Mouse (Mus musculus) left cerebral cortex, postnatal 36 days (tissue): ENCODE data around the gene Rims4. TPM values are rescaled to one million over a fixed set of nuclear protein-coding genes. Genes with fewer than 3 reads are reported as not detected.

Source experiments
- DNase-seq, 2 experiments: peaks; one replicate each; pipeline ENCODE4 v3.0.0; 2021 to 2022; ENCODE audit warnings: low spot score in 2 of 2, mixed read lengths in 1 of 2
- intact Hi-C: fragments of 180-260 bp; cut with DNase I; formaldehyde crosslinking; loops from one replicate; pipeline ENCODE4 v1.15.1; 2025
- total RNA-seq, 2 experiments: library from RNA; stranded (reverse); gene quantifications; 2 replicates each; pipeline ENCODE4 v1.2.3; 2021

Rims4 gene
- total RNA-seq, 2 experiments from 2014 or later = 86.6 to 94.5 TPM

GRCm38 (mm10) chr2:163876830-163877498, 41.5 kb downstream of the Rims4 start:
- intact Hi-C loops = no loop called here
- DNase-seq = peak; percentile 56

GRCm38 (mm10) chr2:163875484-163875883, 43.0 kb downstream of the Rims4 start:
- intact Hi-C loops = loop anchor here (2.0 kb wide), 1 partner anchor 43 kb away; the partner anchor contains the start of gene Rims4
- peak in 1 of 2 experiments; percentile 31 for DNase-seq

- intact Hi-C loops = loop anchor here (2.0 kb wide), 1 partner anchor 44 kb away; the partner anchor contains the start of gene Rims4
- DNase-seq = no peak
Measured at GRCm38 (mm10) chr2:163874877-163875276, 43.6 kb downstream of the Rims4 start.

- intact Hi-C loops = no loop called here
- no peak for DNase-seq
Measured at GRCm38 (mm10) chr2:163871906-163872305, 46.6 kb downstream of the Rims4 start.

GRCm38 (mm10) chr2:163871266-163871665, 47.2 kb downstream of the Rims4 start:
- intact Hi-C loops = no loop called here
- DNase-seq = no peak

GRCm38 (mm10) chr2:163869783-163870182, 48.7 kb downstream of the Rims4 start:
- no peak for DNase-seq
- intact Hi-C loops = no loop called here

GRCm38 (mm10) chr2:163866061-163866460, 52.4 kb downstream of the Rims4 start:
- DNase-seq = no peak
- intact Hi-C loops = no loop called here

- intact Hi-C loops = no loop called here
- no peak for DNase-seq
Measured at GRCm38 (mm10) chr2:163865311-163865710, 53.2 kb downstream of the Rims4 start.

GRCm38 (mm10) chr2:163858254-163858947, 60.1 kb downstream of the Rims4 start:
- intact Hi-C loops = loop anchor here (5.0 kb wide), 2 partner anchors 94 to 109 kb away; no protein-coding TSS in a partner anchor
- DNase-seq = peak; percentile 43 to 69

- DNase-seq = no peak
- intact Hi-C loops = loop anchor here (5.0 kb wide), 2 partner anchors 95 to 110 kb away; no protein-coding TSS in a partner anchor
Measured at GRCm38 (mm10) chr2:163857233-163857632, 61.2 kb downstream of the Rims4 start.

GRCm38 (mm10) chr2:163853461-163853901, 65.0 kb downstream of the Rims4 start, which contains the start of gene Kcnk15:
Gene Kcnk15 (plus strand): TSS chr2:163853651.
- intact Hi-C loops = no loop called here
- no peak for DNase-seq

GRCm38 (mm10) chr2:163842043-163842442, 76.4 kb downstream of the Rims4 start:
- DNase-seq = no peak
- intact Hi-C loops = no loop called here

GRCm38 (mm10) chr2:163839519-163839918, 79.0 kb downstream of the Rims4 start:
- intact Hi-C loops = no loop called here
- DNase-seq = no peak

GRCm38 (mm10) chr2:163838043-163838442, 80.4 kb downstream of the Rims4 start:
- intact Hi-C loops = no loop called here
- peak; percentile 74 to 78 for DNase-seq

GRCm38 (mm10) chr2:163831163-163831562, 87.3 kb downstream of the Rims4 start:
- DNase-seq = no peak
- intact Hi-C loops = no loop called here

- DNase-seq = no peak
- intact Hi-C loops = loop anchor here (10.0 kb wide), 1 partner anchor 292 kb away; no protein-coding TSS in a partner anchor
Measured at GRCm38 (mm10) chr2:163826494-163826893, 92.0 kb downstream of the Rims4 start.

GRCm38 (mm10) chr2:163825861-163826260, 92.6 kb downstream of the Rims4 start:
- intact Hi-C loops = loop anchor here (10.0 kb wide), 1 partner anchor 291 kb away; no protein-coding TSS in a partner anchor
- DNase-seq = no peak

GRCm38 (mm10) chr2:163823771-163824170, 94.7 kb downstream of the Rims4 start:
- intact Hi-C loops = loop anchor here (10.0 kb wide), 1 partner anchor 289 kb away; no protein-coding TSS in a partner anchor
- DNase-seq = no peak

- DNase-seq = peak; percentile 17 to 27
- intact Hi-C loops = loop anchor here (10.0 kb wide), 1 partner anchor 288 kb away; no protein-coding TSS in a partner anchor
Measured at GRCm38 (mm10) chr2:163823248-163823647, 95.2 kb downstream of the Rims4 start.

GRCm38 (mm10) chr2:163820607-163821006, 97.9 kb downstream of the Rims4 start, which contains the start of gene Ccn5:
Gene Ccn5 (plus strand): TSS chr2:163820861.
- intact Hi-C loops = loop anchor here (10.0 kb wide), 1 partner anchor 286 kb away; no protein-coding TSS in a partner anchor
- no peak for DNase-seq
